Mouse (Mus musculus): ENCODE results near the gene Scaf4.
"Not testable (repeated sequence)": the region's sequence is repeated elsewhere in the genome, so short reads cannot be mapped to it uniquely, and the experiment has no call there.

The Scaf4 gene

GRCm38 (mm10) chr16:90234617-90235016 is 49.7 kb downstream of the Scaf4 start:
- no peak for DNase-seq

GRCm38 (mm10) chr16:90233702-90234101 is 50.6 kb downstream of the Scaf4 start:
- no peak for DNase-seq

DNA sequence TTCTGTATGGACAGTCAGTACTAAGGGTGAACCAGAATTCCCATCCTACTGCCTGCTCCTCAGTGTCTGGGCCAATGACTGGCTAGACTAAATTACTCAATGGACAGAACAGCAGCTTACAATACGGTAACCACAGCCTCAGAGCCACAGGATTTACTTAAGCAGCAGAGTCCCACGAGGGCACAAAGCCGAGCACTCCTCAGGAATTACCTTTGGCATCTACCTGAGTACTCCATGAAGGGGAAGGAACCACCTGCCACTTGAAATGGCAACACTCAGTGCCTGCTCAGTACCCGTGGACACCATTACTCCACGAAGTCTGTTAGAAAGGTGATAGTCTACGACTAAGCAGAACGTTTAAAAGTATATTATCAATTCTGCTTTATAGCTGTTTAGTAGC is 53.0 kb downstream of the Scaf4 start:
- DNase-seq: no peak

- DNase-seq: no peak
Observed at GRCm38 (mm10) chr16:90229897-90230296, 54.4 kb downstream of the Scaf4 start.

DNA sequence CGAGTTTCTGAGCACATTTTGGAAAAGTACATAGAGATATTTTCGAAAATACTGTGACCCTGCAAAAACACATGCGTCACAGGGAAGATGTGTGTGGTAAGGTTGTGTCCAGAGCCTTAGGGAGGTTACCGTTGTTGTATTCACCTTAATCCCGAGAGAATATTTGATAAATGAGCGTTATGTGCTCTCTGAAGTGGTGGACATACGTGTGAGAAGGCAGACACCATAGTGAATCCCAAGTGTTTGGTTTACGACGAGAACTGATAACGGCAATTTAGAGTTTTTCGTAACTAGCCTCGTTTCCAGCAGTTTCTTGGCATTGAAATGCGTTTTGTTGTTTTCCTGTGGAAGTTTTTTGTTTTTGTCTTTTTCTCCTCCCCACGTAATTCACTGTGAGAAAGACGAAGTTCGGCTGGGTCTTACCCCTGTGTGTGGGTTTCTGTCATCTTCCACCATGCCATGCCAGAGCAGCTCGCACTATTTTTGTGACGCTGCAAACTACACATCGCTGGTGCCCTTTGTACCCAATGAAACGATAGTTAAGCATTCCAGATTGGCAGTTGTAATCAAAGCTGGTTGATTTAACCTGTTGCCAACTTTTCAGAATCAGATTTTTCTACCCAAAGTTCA is 62.7 kb downstream of the Scaf4 start:
- DNase-seq: no peak

- DNase-seq: peak; percentile 26
Observed at GRCm38 (mm10) chr16:90220892-90221431, 63.3 kb downstream of the Scaf4 start.

DNA sequence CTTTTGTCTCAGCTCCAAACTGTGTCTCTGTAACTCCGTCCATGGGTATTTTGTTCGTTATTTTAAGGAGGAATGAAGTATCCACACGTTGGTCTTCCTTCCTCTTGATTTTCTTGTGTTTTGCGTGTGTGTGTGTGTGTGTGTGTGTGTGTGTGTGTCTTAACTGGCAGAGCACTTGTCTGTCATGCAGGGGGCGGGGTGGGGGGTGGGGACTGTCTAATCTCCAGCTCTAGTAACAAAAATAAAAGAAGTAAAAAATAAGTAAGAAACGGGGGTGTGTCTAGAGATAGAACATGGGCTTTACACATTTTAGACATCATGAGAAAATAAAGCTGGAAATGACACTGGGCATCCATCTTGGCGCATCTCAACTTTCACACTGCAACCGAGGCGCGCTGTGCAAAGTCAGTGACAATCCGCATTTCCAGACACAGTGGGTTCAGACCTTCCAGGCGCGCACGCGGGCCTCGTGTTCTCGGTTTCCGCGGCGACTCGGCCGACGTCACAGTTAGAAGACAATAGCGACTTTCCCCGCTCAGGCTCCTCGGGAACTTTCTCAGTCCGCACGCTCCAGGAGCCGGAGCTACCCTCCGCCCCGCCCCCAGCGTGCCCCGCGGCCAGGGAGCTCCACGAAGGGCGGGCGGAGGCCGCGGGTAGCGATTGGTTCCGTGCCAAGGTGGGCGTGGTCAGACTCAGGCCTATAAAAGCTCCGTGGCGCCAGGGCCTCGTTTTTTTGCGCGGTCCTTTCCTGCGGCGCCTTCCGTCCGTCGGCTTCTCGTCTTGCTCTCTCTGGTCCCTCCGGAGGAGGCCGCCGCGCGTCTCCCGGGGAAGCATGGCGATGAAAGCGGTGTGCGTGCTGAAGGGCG is 64.0 kb downstream of the Scaf4 start, which contains the start of gene Sod1:
TSS of gene Sod1 (plus strand) at position 729 of the 866 bp plus-strand sequence.
- DNase-seq: peak; percentile 93

- not testable (repeated sequence) for DNase-seq
Observed at GRCm38 (mm10) chr16:90219445-90219844, 64.9 kb downstream of the Scaf4 start.

GRCm38 (mm10) chr16:90217926-90218325 is 66.4 kb downstream of the Scaf4 start:
- DNase-seq: no peak

DNA sequence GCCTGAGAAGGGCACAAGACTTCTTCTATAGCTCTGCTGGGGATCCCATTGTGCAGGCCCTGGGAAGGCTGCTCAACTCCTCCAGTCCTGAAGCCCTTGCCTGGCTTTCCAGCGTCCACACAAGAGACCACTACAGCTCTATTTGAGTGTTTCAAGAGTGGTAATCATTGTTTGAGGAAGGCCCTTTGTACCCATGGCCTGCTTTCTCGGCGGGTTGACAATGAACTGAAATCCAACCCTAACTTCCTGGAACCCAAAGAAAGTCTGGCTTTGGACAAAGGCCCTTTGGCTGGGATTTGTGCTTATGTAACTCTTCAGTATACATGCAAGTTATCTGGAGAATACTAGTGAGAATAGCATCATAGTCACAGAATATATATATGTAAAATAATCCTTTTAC is 66.9 kb downstream of the Scaf4 start:
- no peak for DNase-seq

DNA sequence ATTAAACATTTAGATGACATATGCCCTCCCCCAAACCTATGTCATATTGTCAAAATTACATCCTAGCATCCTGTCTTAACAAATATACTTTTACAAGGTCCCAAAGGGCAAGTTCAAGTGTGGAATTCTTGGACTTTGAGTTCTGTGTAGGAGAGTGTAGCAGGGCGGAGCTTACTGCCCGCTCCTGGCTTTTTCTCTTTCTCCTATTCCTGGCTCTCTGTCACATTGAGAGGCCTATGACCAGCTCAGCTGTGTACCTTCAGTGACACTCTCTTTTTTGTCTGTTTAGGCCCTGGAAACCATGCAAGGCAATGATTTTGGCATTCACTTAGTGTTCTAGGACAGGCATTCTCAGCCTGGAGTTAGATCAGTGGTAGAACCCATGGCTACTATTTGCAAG is 67.9 kb downstream of the Scaf4 start:
- no peak for DNase-seq

- not testable (repeated sequence) for DNase-seq
Observed at GRCm38 (mm10) chr16:90215879-90216278, 68.4 kb downstream of the Scaf4 start.

DNA sequence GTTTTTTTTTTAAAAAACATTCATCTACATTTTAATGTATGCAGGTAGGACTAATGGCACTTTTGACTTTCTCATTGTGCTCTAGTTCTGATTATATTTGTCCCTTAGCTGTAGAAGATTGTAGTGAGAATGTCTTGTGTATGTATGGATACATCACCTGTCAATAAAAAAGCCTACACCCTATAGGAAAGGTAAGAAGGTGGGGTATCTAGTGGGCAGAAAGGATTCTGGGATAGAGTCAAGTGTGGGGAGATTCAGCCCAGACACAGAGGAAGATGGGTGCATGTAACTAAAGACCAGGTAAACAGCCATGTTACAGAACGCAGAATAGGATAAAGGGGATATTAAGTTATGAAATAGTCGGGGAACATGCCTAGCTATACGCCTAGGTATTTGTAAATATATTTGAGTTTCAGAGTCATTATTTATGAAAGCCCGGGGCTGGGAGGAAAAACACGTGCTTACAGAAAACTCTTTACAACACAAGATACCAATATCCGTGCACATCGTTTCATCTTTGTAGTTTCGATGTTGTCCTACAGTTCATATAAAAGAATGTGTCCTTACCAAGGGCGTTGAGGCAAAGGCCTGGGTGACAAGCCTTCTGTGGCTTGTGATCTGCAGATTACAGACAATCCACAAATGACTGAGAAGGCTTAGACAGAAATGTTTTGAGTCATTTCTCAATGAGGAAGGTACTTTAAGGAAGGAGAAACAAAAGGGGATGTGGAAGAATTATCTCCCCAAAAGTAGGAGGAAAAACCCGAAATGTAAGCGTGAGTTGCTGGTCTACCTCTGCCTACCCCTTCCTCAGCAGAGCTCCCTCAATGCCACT is 69.4 kb downstream of the Scaf4 start:
- DNase-seq: no peak

- no peak for DNase-seq
Observed at GRCm38 (mm10) chr16:90213477-90214339, 70.6 kb downstream of the Scaf4 start.

- DNase-seq: no peak
Observed at GRCm38 (mm10) chr16:90211767-90212166, 72.5 kb downstream of the Scaf4 start.

- no peak for DNase-seq
Observed at GRCm38 (mm10) chr16:90210717-90211116, 73.6 kb downstream of the Scaf4 start.

- no peak for DNase-seq
Observed at GRCm38 (mm10) chr16:90208996-90209395, 75.3 kb downstream of the Scaf4 start.

GRCm38 (mm10) chr16:90204868-90205267 is 79.4 kb downstream of the Scaf4 start:
- no peak for DNase-seq

DNA sequence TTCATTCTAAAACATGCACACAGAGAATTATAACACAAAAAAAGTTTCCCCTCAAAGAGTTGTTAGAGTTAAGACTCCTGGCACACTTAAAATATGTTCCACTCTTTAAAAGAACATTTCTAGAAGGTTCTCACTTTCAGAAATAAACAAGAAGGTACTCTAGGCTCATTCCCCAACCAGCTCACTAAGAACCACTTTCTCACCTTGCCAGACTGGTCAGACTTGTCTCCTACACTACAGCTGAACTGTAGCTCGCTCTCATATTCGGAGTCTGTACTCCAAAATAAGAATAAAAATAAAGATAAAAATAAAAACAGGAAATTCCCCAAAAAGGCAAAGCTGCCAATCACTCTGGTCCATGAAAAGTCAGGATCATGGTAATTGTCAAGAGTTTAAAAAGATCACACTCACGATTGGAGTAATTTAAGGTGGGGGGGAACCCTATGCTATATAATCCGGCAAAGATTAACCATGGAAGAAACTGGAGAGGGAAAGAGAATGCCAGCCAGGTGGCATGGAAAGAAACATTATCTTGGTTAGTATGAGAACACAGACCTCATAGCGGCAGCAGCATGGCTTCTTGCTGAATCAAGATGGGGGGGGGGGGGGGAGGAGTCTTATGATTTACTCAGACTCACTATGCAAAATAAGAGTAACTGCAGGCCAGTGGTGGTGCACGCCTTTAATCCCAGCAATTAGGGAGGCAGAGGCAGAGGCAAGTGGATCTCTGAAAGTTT is 80.9 kb downstream of the Scaf4 start:
- DNase-seq: no peak

- no peak for DNase-seq
Observed at GRCm38 (mm10) chr16:90202140-90202539, 82.2 kb downstream of the Scaf4 start.

DNA sequence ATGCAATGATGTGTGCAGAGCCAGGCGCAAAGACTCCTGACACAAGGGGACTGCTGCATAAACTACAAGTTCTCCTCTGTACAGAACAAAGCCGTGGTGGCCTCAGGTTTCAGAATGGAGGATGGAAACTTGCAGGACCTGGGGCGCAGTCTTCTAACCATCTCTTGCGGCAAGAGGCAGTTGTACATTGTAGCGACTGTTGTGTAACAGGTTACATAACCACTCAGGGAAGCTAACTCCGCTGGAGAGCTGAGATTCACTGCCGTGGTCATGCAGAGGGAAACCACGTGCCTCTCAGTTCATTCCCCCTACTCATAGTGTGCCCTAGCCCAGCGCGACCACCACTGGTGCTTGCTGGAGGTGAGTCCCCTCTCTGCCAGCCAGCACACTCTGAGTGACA is 85.1 kb downstream of the Scaf4 start:
- no peak for DNase-seq
